Mouse (Mus musculus): ENCODE results near the gene Prr15l. TPM values are rescaled to one million over a fixed set of nuclear protein-coding genes. Genes with fewer than 3 reads are reported as not detected.

Prr15l gene
- polyA plus RNA-seq, 1 experiment from 2014 or later, result 76.5 TPM

GRCm38 (mm10) chr11:96969280-96969722 is 41.4 kb downstream of the Prr15l start:
- 0 out of 2 replicates have a peak, but pooled peaks have one; percentile 10 for ATAC-seq (replicated peaks; ENCODE audit: low FRiP score, low read depth)

GRCm38 (mm10) chr11:96969746-96970145 is 41.8 kb downstream of the Prr15l start:
- Histone ChIP-seq H3K9ac (ENCODE audit: low read depth, low read length) (peak overlapping the region; percentile 36), H3K27me3 (ENCODE audit: insufficient read depth, low read length) (no peaks in the 10 kb centered on the region), H3K4me1 (replicated peaks; ENCODE audit: insufficient read depth, low read length) (peaks cover 21% of the 10 kb centered on the region), H3K27ac (peak overlapping the region; percentile 89), H3K9me3 (replicated peaks; ENCODE audit: low read length) (no peaks in the 10 kb centered on the region), H3K4me3 (replicated peaks; ENCODE audit: low read depth, low read length) (no peak overlapping the region), H3K36me3 (ENCODE audit: insufficient read depth, low read length) (no peaks in the 10 kb centered on the region), H3K4me2 (ENCODE audit: low read length) (no peak overlapping the region)
- TF ChIP-seq CTCF (IDR thresholded peaks at IDR 0.05; ENCODE audit: low read depth), result no peak
- ATAC-seq (replicated peaks; ENCODE audit: low FRiP score, low read depth) (no peak), DNase-seq (ENCODE audit: low spot score) (peak; percentile 73)
- 60% methylated on average over 1 of the region's 1 CpGs for WGBS

More at GRCm38 (mm10) chr11:96969280-96969722, 41.4 kb downstream of the Prr15l start:
- Histone ChIP-seq H3K27me3 (ENCODE audit: insufficient read depth, low read length) (no peaks in the 10 kb centered on the region), H3K4me1 (replicated peaks; ENCODE audit: insufficient read depth, low read length) (peaks cover 21% of the 10 kb centered on the region), H3K9me3 (replicated peaks; ENCODE audit: low read length) (no peaks in the 10 kb centered on the region), H3K9ac (ENCODE audit: low read depth, low read length) (no peak overlapping the region), H3K4me2 (ENCODE audit: low read length) (no peak overlapping the region), H3K27ac (peak overlapping the region; percentile 89), H3K36me3 (ENCODE audit: insufficient read depth, low read length) (no peaks in the 10 kb centered on the region), H3K4me3 (replicated peaks; ENCODE audit: low read depth, low read length) (no peak overlapping the region)
- no peak for DNase-seq (ENCODE audit: low spot score)
- TF ChIP-seq CTCF (IDR thresholded peaks at IDR 0.05; ENCODE audit: low read depth), result no peak
- 76% methylated on average over 5 of the region's 5 CpGs for WGBS

GRCm38 (mm10) chr11:96970341-96970740 is 42.4 kb downstream of the Prr15l start:
- no peak overlapping the region for H3K4me2 ChIP-seq (ENCODE audit: low read length)
- ATAC-seq (replicated peaks; ENCODE audit: low FRiP score, low read depth) (no peak), DNase-seq (ENCODE audit: low spot score) (no peak)
- no peak for TF ChIP-seq CTCF (IDR thresholded peaks at IDR 0.05; ENCODE audit: low read depth)
- H3K9ac ChIP-seq (ENCODE audit: low read depth, low read length), result no peak overlapping the region
- peak overlapping the region; percentile 89 for H3K27ac ChIP-seq
- 60% methylated on average over 3 of the region's 3 CpGs for WGBS
- H3K4me1 ChIP-seq (replicated peaks; ENCODE audit: insufficient read depth, low read length), result peaks cover 21% of the 10 kb centered on the region
- no peaks in the 10 kb centered on the region for H3K9me3 ChIP-seq (replicated peaks; ENCODE audit: low read length)
- H3K36me3 ChIP-seq (ENCODE audit: insufficient read depth, low read length), result no peaks in the 10 kb centered on the region
- no peaks in the 10 kb centered on the region for H3K27me3 ChIP-seq (ENCODE audit: insufficient read depth, low read length)
- no peak overlapping the region for H3K4me3 ChIP-seq (replicated peaks; ENCODE audit: low read depth, low read length)

- Histone ChIP-seq H3K36me3 (ENCODE audit: insufficient read depth, low read length) (no peaks in the 10 kb centered on the region), H3K9ac (ENCODE audit: low read depth, low read length) (no peak overlapping the region), H3K4me2 (ENCODE audit: low read length) (no peak overlapping the region), H3K27ac (no peak overlapping the region), H3K27me3 (ENCODE audit: insufficient read depth, low read length) (no peaks in the 10 kb centered on the region), H3K4me1 (replicated peaks; ENCODE audit: insufficient read depth, low read length) (peaks cover 29% of the 10 kb centered on the region), H3K9me3 (replicated peaks; ENCODE audit: low read length) (no peaks in the 10 kb centered on the region), H3K4me3 (replicated peaks; ENCODE audit: low read depth, low read length) (no peak overlapping the region)
- DNase-seq (ENCODE audit: low spot score), result no peak
- TF ChIP-seq CTCF (IDR thresholded peaks at IDR 0.05; ENCODE audit: low read depth), result no peak
- no peak for ATAC-seq (replicated peaks; ENCODE audit: low FRiP score, low read depth)
- WGBS, result 80% methylated on average over 5 of the region's 5 CpGs
Measured at GRCm38 (mm10) chr11:96972906-96973305, 45.0 kb downstream of the Prr15l start.

- H3K27me3 ChIP-seq (ENCODE audit: insufficient read depth, low read length), result no peaks in the 10 kb centered on the region
- no peak for ATAC-seq (replicated peaks; ENCODE audit: low FRiP score, low read depth)
- WGBS, result 85% methylated on average over 5 of the region's 5 CpGs
- no peaks in the 10 kb centered on the region for H3K36me3 ChIP-seq (ENCODE audit: insufficient read depth, low read length)
- H3K4me1 ChIP-seq (replicated peaks; ENCODE audit: insufficient read depth, low read length), result peaks cover 28% of the 10 kb centered on the region
- no peak overlapping the region for H3K9ac ChIP-seq (ENCODE audit: low read depth, low read length)
- no peak overlapping the region for H3K4me2 ChIP-seq (ENCODE audit: low read length)
- DNase-seq (ENCODE audit: low spot score), result no peak
- H3K9me3 ChIP-seq (replicated peaks; ENCODE audit: low read length), result no peaks in the 10 kb centered on the region
- TF ChIP-seq CTCF (IDR thresholded peaks at IDR 0.05; ENCODE audit: low read depth), result no peak
- no peak overlapping the region for H3K27ac ChIP-seq
- no peak overlapping the region for H3K4me3 ChIP-seq (replicated peaks; ENCODE audit: low read depth, low read length)
Measured at GRCm38 (mm10) chr11:96973426-96973964, 45.6 kb downstream of the Prr15l start.

- 86% methylated on average over 5 of the region's 5 CpGs for WGBS
- no peak overlapping the region for H3K27ac ChIP-seq
Measured at GRCm38 (mm10) chr11:96974813-96975212, 46.9 kb downstream of the Prr15l start.

More at GRCm38 (mm10) chr11:96974813-96975212, 46.9 kb downstream of the Prr15l start:
- H3K9me3 ChIP-seq (replicated peaks; ENCODE audit: low read length), result no peaks in the 10 kb centered on the region
- H3K4me2 ChIP-seq (ENCODE audit: low read length), result no peak overlapping the region
- no peak for TF ChIP-seq CTCF (IDR thresholded peaks at IDR 0.05; ENCODE audit: low read depth)
- no peaks in the 10 kb centered on the region for H3K36me3 ChIP-seq (ENCODE audit: insufficient read depth, low read length)
- no peak overlapping the region for H3K4me3 ChIP-seq (replicated peaks; ENCODE audit: low read depth, low read length)
- DNase-seq (ENCODE audit: low spot score), result no peak
- peaks cover 20% of the 10 kb centered on the region for H3K4me1 ChIP-seq (replicated peaks; ENCODE audit: insufficient read depth, low read length)
- H3K27me3 ChIP-seq (ENCODE audit: insufficient read depth, low read length), result no peaks in the 10 kb centered on the region
- H3K9ac ChIP-seq (ENCODE audit: low read depth, low read length), result no peak overlapping the region
- ATAC-seq (replicated peaks; ENCODE audit: low FRiP score, low read depth), result no peak

Measured in kidney, postnatal 0 days (tissue).